Mouse (Mus musculus): ENCODE data around the gene Synm. TPM values are rescaled to one million over a fixed set of nuclear protein-coding genes. Genes with fewer than 3 reads are reported as not detected.

The Synm gene
- polyA plus RNA-seq, 1 experiment: 3.5 TPM

- TF ChIP-seq POLR2A (IDR thresholded peaks at IDR 0.05; ENCODE audit: borderline replicate concordance, extremely low read depth, insufficient read depth, insufficient read length, poor library complexity, severe bottlenecking) (no peak), CTCF (IDR thresholded peaks at IDR 0.05; ENCODE audit: borderline replicate concordance, extremely low read depth, insufficient read depth, insufficient read length) (no peak)
- DNase-seq (ENCODE audit: low read depth): no peak
Observed at GRCm38 (mm10) chr7:67722163-67722562, 37.4 kb downstream of the Synm start.

GRCm38 (mm10) chr7:67718804-67719203 is 40.7 kb downstream of the Synm start:
- DNase-seq (ENCODE audit: low read depth): peak; percentile 40
- TF ChIP-seq POLR2A (IDR thresholded peaks at IDR 0.05; ENCODE audit: borderline replicate concordance, extremely low read depth, insufficient read depth, insufficient read length, poor library complexity, severe bottlenecking) (no peak), CTCF (IDR thresholded peaks at IDR 0.05; ENCODE audit: borderline replicate concordance, extremely low read depth, insufficient read depth, insufficient read length) (no peak)

GRCm38 (mm10) chr7:67717520-67717919 is 42.0 kb downstream of the Synm start:
- no peak for TF ChIP-seq CTCF (IDR thresholded peaks at IDR 0.05; ENCODE audit: borderline replicate concordance, extremely low read depth, insufficient read depth, insufficient read length)
- TF ChIP-seq POLR2A (IDR thresholded peaks at IDR 0.05; ENCODE audit: borderline replicate concordance, extremely low read depth, insufficient read depth, insufficient read length, poor library complexity, severe bottlenecking): no peak
- DNase-seq (ENCODE audit: low read depth): no peak

- DNase-seq (ENCODE audit: low read depth): no peak
Observed at GRCm38 (mm10) chr7:67716925-67717324, 42.6 kb downstream of the Synm start.

GRCm38 (mm10) chr7:67716213-67716878 is 43.2 kb downstream of the Synm start:
- DNase-seq (ENCODE audit: low read depth): no peak
- TF ChIP-seq CTCF (IDR thresholded peaks at IDR 0.05; ENCODE audit: borderline replicate concordance, extremely low read depth, insufficient read depth, insufficient read length) (no peak), POLR2A (IDR thresholded peaks at IDR 0.05; ENCODE audit: borderline replicate concordance, extremely low read depth, insufficient read depth, insufficient read length, poor library complexity, severe bottlenecking) (no peak)

More at GRCm38 (mm10) chr7:67716925-67717324, 42.6 kb downstream of the Synm start:
- no peak for TF ChIP-seq CTCF (IDR thresholded peaks at IDR 0.05; ENCODE audit: borderline replicate concordance, extremely low read depth, insufficient read depth, insufficient read length)
- TF ChIP-seq POLR2A (IDR thresholded peaks at IDR 0.05; ENCODE audit: borderline replicate concordance, extremely low read depth, insufficient read depth, insufficient read length, poor library complexity, severe bottlenecking): no peak

- DNase-seq (ENCODE audit: low read depth): peak; percentile 28
- no peak for TF ChIP-seq POLR2A (IDR thresholded peaks at IDR 0.05; ENCODE audit: borderline replicate concordance, extremely low read depth, insufficient read depth, insufficient read length, poor library complexity, severe bottlenecking)
- no peak for TF ChIP-seq CTCF (IDR thresholded peaks at IDR 0.05; ENCODE audit: borderline replicate concordance, extremely low read depth, insufficient read depth, insufficient read length)
Observed at GRCm38 (mm10) chr7:67715176-67715575, 44.4 kb downstream of the Synm start.

GRCm38 (mm10) chr7:67713820-67714510 is 45.6 kb downstream of the Synm start:
- TF ChIP-seq CTCF (IDR thresholded peaks at IDR 0.05; ENCODE audit: borderline replicate concordance, extremely low read depth, insufficient read depth, insufficient read length) (no peak), POLR2A (IDR thresholded peaks at IDR 0.05; ENCODE audit: borderline replicate concordance, extremely low read depth, insufficient read depth, insufficient read length, poor library complexity, severe bottlenecking) (no peak)
- peak; percentile 93 for DNase-seq (ENCODE audit: low read depth)

GRCm38 (mm10) chr7:67710216-67710615 is 49.3 kb downstream of the Synm start:
- no peak for TF ChIP-seq POLR2A (IDR thresholded peaks at IDR 0.05; ENCODE audit: borderline replicate concordance, extremely low read depth, insufficient read depth, insufficient read length, poor library complexity, severe bottlenecking)
- TF ChIP-seq CTCF (IDR thresholded peaks at IDR 0.05; ENCODE audit: borderline replicate concordance, extremely low read depth, insufficient read depth, insufficient read length): no peak

GRCm38 (mm10) chr7:67708160-67708559 is 51.4 kb downstream of the Synm start:
- peak; percentile 40 for DNase-seq (ENCODE audit: low read depth)
- TF ChIP-seq POLR2A (IDR thresholded peaks at IDR 0.05; ENCODE audit: borderline replicate concordance, extremely low read depth, insufficient read depth, insufficient read length, poor library complexity, severe bottlenecking) (no peak), CTCF (IDR thresholded peaks at IDR 0.05; ENCODE audit: borderline replicate concordance, extremely low read depth, insufficient read depth, insufficient read length) (no peak)

More at GRCm38 (mm10) chr7:67710216-67710615, 49.3 kb downstream of the Synm start:
- no peak for DNase-seq (ENCODE audit: low read depth)

- TF ChIP-seq POLR2A (IDR thresholded peaks at IDR 0.05; ENCODE audit: borderline replicate concordance, extremely low read depth, insufficient read depth, insufficient read length, poor library complexity, severe bottlenecking) (no peak), CTCF (IDR thresholded peaks at IDR 0.05; ENCODE audit: borderline replicate concordance, extremely low read depth, insufficient read depth, insufficient read length) (no peak)
- DNase-seq (ENCODE audit: low read depth): no peak
Observed at GRCm38 (mm10) chr7:67701252-67701914, 58.2 kb downstream of the Synm start.

GRCm38 (mm10) chr7:67700846-67701245 is 58.7 kb downstream of the Synm start:
- DNase-seq (ENCODE audit: low read depth): no peak
- no peak for TF ChIP-seq POLR2A (IDR thresholded peaks at IDR 0.05; ENCODE audit: borderline replicate concordance, extremely low read depth, insufficient read depth, insufficient read length, poor library complexity, severe bottlenecking)
- TF ChIP-seq CTCF (IDR thresholded peaks at IDR 0.05; ENCODE audit: borderline replicate concordance, extremely low read depth, insufficient read depth, insufficient read length): peak; percentile 53; the same call in 1 of the 2 replicates
